Mouse (Mus musculus) Patski (cell line): ENCODE data around the gene Pi16. TPM values are rescaled to one million over a fixed set of nuclear protein-coding genes. Genes with fewer than 3 reads are reported as not detected.
A peak's percentile ranks its signal among the peaks of the same experiment; 100 is the strongest.

ENCODE experiments used
- ATAC-seq: fragments of 100-300 bp; one replicate; pipeline ENCODE4 v1.8.0; 2021
- CTCF ChIA-PET: fragments of 350-600 bp; sonication (Branson Sonifier 250); formaldehyde crosslinking; loops from one replicate; lab custom pipeline; 2022; ENCODE audit warnings: inconsistent platforms; lab: Charles Lee
- POLR2A ChIA-PET: fragments of 350-600 bp; sonication (Branson Sonifier 250); formaldehyde crosslinking; loops from one replicate; lab custom pipeline; 2022; ENCODE audit warnings: antibody characterized with exemption, inconsistent platforms; lab: Charles Lee
- DNase-seq: peaks from one replicate; pipeline ENCODE4 v3.0.0-alpha.2; 2011; ENCODE audit warnings: low read depth, low spot score
- H3K27me3 ChIP-seq: fragments of 371-371 bp; one replicate; pipeline ENCODE4 v1.5.1; 2021
- CTCF ChIP-seq: fragments of 100-300 bp; IDR thresholded peaks from one replicate; pipeline ENCODE4 v1.5.1; 2021
- in situ Hi-C: fragments of 300-500 bp; cut with MboI; formaldehyde crosslinking; loops from 3 replicates; pipeline ENCODE4 v1.11.1; 2018; ENCODE audit warnings: low pct_unique_long_range_greater_than_20kb, mixed read lengths
- polyA plus RNA-seq: library from polyadenylated mRNA; unstranded; gene quantifications from one replicate; pipeline ENCODE4 v1.2.3, GENCODE M21; 2021

The Pi16 gene
- polyA plus RNA-seq, 1 experiment from 2014 or later = not detected

GRCm38 (mm10) chr17:29282216-29282952, 35.1 kb upstream of the Pi16 start:
- CTCF ChIA-PET = no interaction called here
- POLR2A ChIA-PET = no interaction called here
- in situ Hi-C loops = no loop called here

GRCm38 (mm10) chr17:29291793-29292192, 25.7 kb upstream of the Pi16 start:
- ATAC-seq (no peak), DNase-seq (no peak)
- in situ Hi-C loops = no loop called here
- CTCF ChIA-PET = no interaction called here
- no peak for TF ChIP-seq CTCF
- POLR2A ChIA-PET = no interaction called here
- H3K27me3 ChIP-seq = no peaks in the 10 kb centered on the region

More at GRCm38 (mm10) chr17:29282216-29282952, 35.1 kb upstream of the Pi16 start:
- DNase-seq (no peak), ATAC-seq (no peak)
- H3K27me3 ChIP-seq = no peaks in the 10 kb centered on the region
- no peak for TF ChIP-seq CTCF

GRCm38 (mm10) chr17:29292996-29293395, 24.5 kb upstream of the Pi16 start:
- POLR2A ChIA-PET = no interaction called here
- H3K27me3 ChIP-seq = no peaks in the 10 kb centered on the region
- DNase-seq = no peak
- CTCF ChIA-PET = no interaction called here
- TF ChIP-seq CTCF = no peak
- ATAC-seq = no peak
- in situ Hi-C loops = no loop called here

GRCm38 (mm10) chr17:29293807-29294605, 23.5 kb upstream of the Pi16 start:
- DNase-seq (no peak), ATAC-seq (no peak)
- TF ChIP-seq CTCF = no peak
- in situ Hi-C loops = no loop called here
- POLR2A ChIA-PET = no interaction called here
- H3K27me3 ChIP-seq = no peaks in the 10 kb centered on the region
- CTCF ChIA-PET = no interaction called here

- no peaks in the 10 kb centered on the region for H3K27me3 ChIP-seq
- ChIA-PET POLR2A (no interaction called here), CTCF (no interaction called here)
- TF ChIP-seq CTCF = no peak
- in situ Hi-C loops = no loop called here
- DNase-seq (no peak), ATAC-seq (no peak)
Observed at GRCm38 (mm10) chr17:29295835-29296234, 21.6 kb upstream of the Pi16 start.

- in situ Hi-C loops = no loop called here
- no peaks in the 10 kb centered on the region for H3K27me3 ChIP-seq
- no peak for DNase-seq
- POLR2A ChIA-PET = interaction anchor here (1.3 kb wide), 1 partner anchor 59 kb away, joined by 3 read pairs; no protein-coding TSS in a partner anchor
- CTCF ChIA-PET = interaction anchor here (1.0 kb wide), 1 partner anchor 9 kb away, joined by 3 read pairs; no protein-coding TSS in a partner anchor
- no peak for ATAC-seq
- no peak for TF ChIP-seq CTCF
Observed at GRCm38 (mm10) chr17:29297321-29297720, 20.2 kb upstream of the Pi16 start.

- in situ Hi-C loops = no loop called here
- no peak for TF ChIP-seq CTCF
- ATAC-seq (no peak), DNase-seq (no peak)
- POLR2A ChIA-PET = interaction anchor here (1.3 kb wide), 1 partner anchor 58 kb away, joined by 3 read pairs; no protein-coding TSS in a partner anchor
- CTCF ChIA-PET = interaction anchor here (1.0 kb wide), 1 partner anchor 9 kb away, joined by 3 read pairs; no protein-coding TSS in a partner anchor
- H3K27me3 ChIP-seq = no peaks in the 10 kb centered on the region
Observed at GRCm38 (mm10) chr17:29297813-29298212, 19.7 kb upstream of the Pi16 start.

- POLR2A ChIA-PET = no interaction called here
- H3K27me3 ChIP-seq = no peaks in the 10 kb centered on the region
- peak; percentile 10 for DNase-seq
- CTCF ChIA-PET = no interaction called here
- in situ Hi-C loops = no loop called here
- no peak for TF ChIP-seq CTCF
- ATAC-seq = no peak
Observed at GRCm38 (mm10) chr17:29299282-29299681, 18.2 kb upstream of the Pi16 start.

GRCm38 (mm10) chr17:29300926-29301325, 16.6 kb upstream of the Pi16 start:
- CTCF ChIA-PET = interaction anchor here (1.1 kb wide), 1 partner anchor 11 kb away, joined by 3 read pairs; no protein-coding TSS in a partner anchor
- DNase-seq (no peak), ATAC-seq (no peak)
- no peaks in the 10 kb centered on the region for H3K27me3 ChIP-seq
- TF ChIP-seq CTCF = no peak
- in situ Hi-C loops = no loop called here
- POLR2A ChIA-PET = interaction anchor here (1.3 kb wide), 1 partner anchor 14 kb away, joined by 3 read pairs; no protein-coding TSS in a partner anchor

GRCm38 (mm10) chr17:29301421-29301820, 16.1 kb upstream of the Pi16 start:
- DNase-seq (no peak), ATAC-seq (no peak)
- H3K27me3 ChIP-seq = no peaks in the 10 kb centered on the region
- POLR2A ChIA-PET = interaction anchor here (1.3 kb wide), 1 partner anchor 14 kb away, joined by 3 read pairs; no protein-coding TSS in a partner anchor
- in situ Hi-C loops = no loop called here
- TF ChIP-seq CTCF = no peak
- CTCF ChIA-PET = interaction anchor here (1.1 kb wide), 1 partner anchor 10 kb away, joined by 3 read pairs; no protein-coding TSS in a partner anchor
